Mouse (Mus musculus) c-Kit-negative CD71-positive TER-119-positive erythroid progenitor cells, embryonic 14.5 days (primary cell): ENCODE measurements around the gene Shisal2a.
A peak's percentile ranks its signal among the peaks of the same experiment; 100 is the strongest.

Experiments
- DNase-seq: peaks from one replicate; pipeline ENCODE4 v3.0.0-alpha.2; 2013; ENCODE audit warnings: low read depth, low spot score

Gene Shisal2a

GRCm38 (mm10) chr4:108338321-108338733 is 44.8 kb downstream of the Shisal2a start:
- DNase-seq = no peak

- no peak for DNase-seq
Measured at GRCm38 (mm10) chr4:108337817-108338216, 45.3 kb downstream of the Shisal2a start.

GRCm38 (mm10) chr4:108336765-108337164 is 46.4 kb downstream of the Shisal2a start:
- no peak for DNase-seq

GRCm38 (mm10) chr4:108335413-108335812 is 47.7 kb downstream of the Shisal2a start:
- DNase-seq = no peak

GRCm38 (mm10) chr4:108332041-108332440 is 51.1 kb downstream of the Shisal2a start:
- DNase-seq = no peak

- DNase-seq = no peak
Measured at GRCm38 (mm10) chr4:108329840-108330239, 53.3 kb downstream of the Shisal2a start.

- DNase-seq = peak; percentile 94
Measured at GRCm38 (mm10) chr4:108327730-108328484, 55.2 kb downstream of the Shisal2a start, which contains the start of gene Coa7. Gene Coa7, plus strand, starts transcription at chr4:108328140.

- no peak for DNase-seq
Measured at GRCm38 (mm10) chr4:108327071-108327579, 56.0 kb downstream of the Shisal2a start.

- DNase-seq = no peak
Measured at GRCm38 (mm10) chr4:108323588-108323987, 59.6 kb downstream of the Shisal2a start.

- no peak for DNase-seq
Measured at GRCm38 (mm10) chr4:108320627-108321380, 62.3 kb downstream of the Shisal2a start.

GRCm38 (mm10) chr4:108319747-108320146 is 63.4 kb downstream of the Shisal2a start:
- DNase-seq = no peak

- DNase-seq = no peak
Measured at GRCm38 (mm10) chr4:108318649-108319615, 64.2 kb downstream of the Shisal2a start.
